Mouse (Mus musculus): ENCODE measurements around the gene Rbm12.
A peak's percentile ranks its signal among the peaks of the same experiment; 100 is the strongest.

Gene Rbm12

DNA sequence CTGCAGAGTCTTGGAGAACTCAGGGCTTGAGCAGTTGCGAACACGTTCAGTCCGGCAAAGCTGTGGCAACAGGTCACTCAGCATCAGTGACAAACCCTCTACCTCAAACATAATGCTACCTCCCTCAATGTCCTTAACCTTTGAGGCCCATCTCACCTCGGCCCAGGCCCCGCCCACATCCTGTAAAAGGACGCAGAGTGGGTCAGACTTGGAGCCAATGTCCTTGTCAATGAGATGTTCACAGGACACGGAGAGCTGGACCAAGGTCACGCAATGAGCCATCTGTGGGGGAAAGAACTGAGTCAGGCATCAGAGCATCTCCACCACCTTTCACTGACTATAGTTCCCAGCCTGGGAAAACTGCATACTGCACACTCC lies 32.6 kb downstream of the Rbm12 start:
- DNase-seq: no peak

DNA sequence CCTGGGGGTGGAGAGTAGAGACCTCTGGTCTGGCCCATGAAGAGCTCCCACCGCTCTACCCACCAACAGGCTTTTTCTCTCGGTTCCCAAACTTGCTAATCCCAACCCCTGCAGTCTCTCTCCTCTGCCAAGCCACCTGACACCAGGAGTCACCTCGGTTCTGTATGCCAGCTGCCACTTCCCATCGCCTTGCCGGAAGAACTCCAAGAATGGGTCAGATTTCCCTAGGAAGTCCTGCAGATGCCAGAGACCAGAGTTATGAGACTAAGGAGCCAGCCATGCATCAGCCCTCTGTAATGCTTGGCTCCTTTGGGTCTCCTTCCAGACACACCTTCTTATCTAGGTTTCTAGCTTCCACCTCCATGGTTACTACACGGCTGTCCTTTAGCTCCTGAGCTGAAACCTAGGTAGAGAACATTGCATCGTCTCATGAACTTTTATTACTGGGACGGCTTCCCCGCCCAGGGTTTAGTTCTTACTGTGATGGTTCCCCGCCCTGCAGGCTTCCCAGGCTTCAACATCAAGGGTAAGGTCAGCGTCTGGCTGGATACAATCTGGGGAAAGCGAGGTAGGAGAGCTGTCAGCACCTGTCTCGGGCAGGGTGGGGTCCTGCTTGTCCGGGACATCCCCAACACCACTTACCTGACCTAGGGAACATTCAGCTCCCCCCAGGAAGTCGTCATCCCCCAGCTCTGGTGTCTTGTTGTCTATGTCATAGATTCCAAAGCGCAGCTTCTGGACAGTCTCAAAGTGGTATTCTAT lies 33.2 kb downstream of the Rbm12 start:
- DNase-seq: no peak

DNA sequence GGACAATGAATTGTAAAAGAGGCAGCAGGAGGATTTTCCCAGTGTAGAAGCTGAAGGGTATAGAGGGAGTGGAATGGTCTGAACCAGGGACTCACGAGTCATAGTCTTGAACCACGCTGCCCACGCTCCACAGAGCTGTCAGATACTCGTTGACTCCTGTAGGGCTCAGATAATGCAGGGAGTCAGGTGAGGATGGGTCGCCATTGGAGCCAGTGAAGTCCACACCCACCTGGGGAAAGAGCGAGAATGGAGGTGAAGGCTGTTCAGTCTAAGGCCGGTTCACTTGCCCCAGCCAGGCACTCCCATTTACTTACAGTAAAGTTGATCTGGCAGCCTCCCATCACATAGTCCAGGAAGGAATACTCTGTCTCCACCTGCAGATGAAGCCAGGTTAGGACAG lies 34.3 kb downstream of the Rbm12 start:
- no peak for DNase-seq

DNA sequence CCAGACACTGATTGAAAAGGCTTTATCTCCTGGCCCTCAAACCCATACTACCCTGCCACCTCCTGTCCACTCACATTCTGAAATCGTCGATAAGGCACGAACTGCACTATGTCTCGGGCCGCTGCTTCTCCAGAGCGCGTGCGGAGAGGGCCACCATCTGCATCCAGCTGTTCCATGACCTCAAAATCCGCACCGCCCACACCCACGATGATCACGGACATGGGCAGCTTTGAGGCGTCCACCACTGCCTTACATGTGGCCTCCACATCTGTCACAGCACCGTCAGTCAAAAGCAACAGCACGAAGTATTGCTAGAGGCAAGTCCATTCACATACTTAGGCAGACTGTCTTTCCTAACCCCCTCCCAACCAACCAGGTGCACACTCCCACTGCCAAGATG lies 38.1 kb downstream of the Rbm12 start:
- DNase-seq: no peak

DNA sequence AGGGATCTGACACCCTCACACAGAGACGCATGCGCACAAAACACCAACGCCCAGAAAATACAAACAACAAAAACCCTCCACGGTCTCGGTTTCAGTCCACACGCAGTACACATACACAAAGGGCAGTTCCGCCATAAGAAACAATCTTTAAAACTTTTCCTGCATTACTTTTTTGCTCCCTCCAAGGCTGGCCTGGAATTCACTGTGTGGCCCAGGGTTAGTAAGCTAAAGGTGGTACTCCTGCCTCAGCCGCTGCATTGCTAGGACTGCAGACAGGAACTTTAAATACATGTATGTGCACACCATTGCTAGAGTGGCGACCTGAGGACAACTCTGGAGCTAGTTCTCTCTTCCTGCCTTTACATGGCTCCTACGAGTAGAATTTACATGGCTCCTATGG lies 40.5 kb downstream of the Rbm12 start:
- no peak for DNase-seq

DNA sequence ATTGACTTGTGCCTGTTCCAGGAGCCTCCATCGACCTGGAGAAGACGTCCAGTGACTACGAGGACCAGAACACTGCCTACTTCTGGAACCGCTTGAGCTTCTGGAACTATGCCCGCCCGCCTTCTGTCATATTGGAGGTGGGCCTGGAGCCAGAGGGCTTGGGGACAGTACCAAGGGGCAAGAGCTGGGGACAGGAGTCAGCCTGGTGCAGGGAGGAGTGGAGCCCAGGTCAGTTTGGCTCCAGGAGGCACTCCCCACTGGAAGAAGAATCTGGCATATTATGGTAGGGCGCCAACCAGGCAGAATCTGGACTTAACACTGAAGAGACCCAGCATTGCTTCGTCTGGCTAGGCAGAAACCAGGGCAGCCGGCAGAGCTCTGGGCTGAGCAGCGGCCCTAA lies 43.9 kb downstream of the Rbm12 start:
- no peak for DNase-seq

DNA sequence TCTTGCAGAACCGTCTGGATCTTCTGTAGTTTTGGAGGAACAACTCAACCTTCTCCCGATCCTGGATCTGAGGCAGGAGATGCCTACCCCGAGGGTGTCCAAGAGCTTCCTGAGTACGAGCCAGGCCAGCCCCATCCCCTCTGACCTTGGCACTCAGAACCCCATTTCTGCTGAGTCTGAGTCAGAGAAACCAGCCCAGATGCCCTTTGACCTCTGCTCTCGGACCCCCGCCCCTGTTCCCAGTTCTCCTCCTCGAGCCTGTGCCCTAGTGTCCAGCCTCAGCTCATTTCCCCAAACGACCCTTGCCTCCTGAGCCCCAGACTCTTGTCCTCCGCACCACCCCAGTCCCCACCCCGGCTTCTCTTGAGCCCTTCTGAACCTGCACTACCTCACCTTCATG lies 45.7 kb downstream of the Rbm12 start:
- no peak for DNase-seq

DNA sequence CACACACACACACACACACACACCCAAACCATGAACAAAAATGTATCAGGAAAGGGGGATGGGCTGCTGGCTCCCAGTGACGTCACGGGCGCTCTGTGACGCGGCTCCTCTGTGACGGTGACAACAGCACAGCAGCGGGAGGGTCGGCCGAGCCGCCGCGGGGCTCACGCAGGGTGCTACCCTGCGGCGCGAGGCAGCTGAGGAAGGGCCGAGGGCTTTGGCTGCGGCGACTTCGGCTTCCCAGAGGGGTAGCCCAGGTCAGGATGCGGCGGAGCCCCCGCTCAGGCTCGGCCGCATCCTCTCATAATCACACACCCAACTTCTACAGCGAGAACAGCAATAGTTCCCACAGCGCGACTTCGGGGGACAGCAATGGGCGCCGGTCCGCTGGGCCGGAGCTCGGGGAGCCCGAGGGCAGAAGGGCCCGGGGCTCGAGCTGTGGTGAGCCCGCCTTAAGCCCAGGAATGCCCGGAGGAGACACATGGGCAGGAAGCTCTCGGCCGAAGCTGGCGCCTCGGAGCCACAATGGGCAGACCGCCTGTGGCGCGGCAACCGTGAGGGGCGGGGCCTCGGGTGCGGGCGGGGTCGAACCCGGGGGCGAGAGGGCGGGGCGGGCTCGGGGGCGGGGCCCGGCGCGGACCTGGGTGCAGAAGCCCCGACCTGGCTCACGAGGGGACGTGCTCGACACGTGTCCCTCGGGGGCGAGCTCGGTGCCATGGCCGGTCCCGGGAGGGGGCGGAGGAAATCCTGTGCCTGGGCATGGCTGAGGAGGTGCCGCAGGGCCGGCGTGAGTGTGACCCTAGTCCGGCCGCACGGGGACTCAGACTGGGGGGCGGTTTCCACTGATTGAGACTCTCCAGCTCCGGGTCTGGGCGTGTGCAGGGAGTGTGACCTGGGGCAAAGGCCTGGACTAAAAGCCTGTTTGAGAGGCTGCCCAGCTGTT lies 46.4 kb downstream of the Rbm12 start, which contains the start of gene Spag4:
Gene Spag4 (plus strand): TSS at position 77 of the 943 bp plus-strand sequence.
- DNase-seq: peak; percentile 77 to 79

DNA sequence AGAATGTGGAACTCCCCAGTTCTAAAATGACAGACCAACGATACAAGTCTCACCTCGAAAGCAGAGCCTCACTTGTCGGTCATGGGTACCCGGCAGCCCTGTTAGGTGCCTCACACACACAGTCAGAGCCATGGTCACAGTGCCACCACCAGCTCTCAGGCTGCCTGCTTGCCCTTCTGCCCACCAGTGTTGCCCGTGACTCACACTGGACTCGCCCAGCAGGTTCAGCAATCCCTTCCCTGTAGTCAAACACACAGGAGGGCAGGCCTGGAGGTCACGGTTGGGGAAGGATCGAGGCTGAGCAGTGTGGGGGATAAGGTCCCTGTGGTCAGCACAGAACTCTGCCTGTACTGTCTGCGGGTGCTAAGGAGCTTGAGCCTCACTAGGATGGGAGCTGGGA lies 59.0 kb downstream of the Rbm12 start, which contains the start of gene Fer1l4:
Gene Fer1l4 (minus strand): TSS at position 132 of the 400 bp plus-strand sequence.
- no peak for DNase-seq

DNA sequence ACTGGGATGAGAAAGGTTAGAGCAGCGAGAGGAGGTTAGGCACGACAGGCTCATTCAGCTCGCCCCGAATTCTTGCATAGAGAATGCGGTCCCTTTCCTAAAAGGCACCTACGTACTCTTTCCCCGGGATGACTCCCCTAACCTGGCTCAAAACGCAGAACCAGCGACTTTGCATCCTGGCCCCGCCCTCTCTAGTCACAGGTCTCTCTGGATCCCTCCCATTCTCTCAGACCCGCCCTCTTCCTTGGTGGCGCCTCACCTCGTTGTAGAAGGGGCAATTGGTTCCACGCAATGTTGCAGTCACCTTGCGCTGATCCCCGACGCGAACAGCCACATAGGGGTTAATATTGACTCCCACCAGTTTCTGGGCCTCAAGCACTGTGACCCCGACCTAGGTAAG lies 63.8 kb downstream of the Rbm12 start:
- DNase-seq: peak; percentile 30 to 57

DNA sequence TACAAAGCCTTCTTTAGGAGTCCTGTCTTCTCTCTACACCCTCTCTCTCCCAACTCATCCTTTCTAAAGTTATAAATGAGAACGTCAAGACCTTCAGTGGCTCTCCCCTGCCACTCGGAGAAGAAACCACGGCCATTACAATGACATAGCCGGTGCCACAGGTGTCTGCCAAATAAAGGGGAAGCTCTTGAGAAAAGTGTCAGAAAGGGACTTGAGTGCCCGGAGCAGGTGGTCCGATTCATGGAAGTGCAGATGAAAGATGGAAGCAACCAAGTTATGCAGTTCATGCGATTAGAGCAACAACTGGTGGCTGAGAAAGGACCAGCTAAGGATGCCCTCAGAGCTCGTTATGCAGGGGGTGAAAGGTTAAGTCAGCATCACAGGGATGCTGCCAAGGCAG lies 68.9 kb downstream of the Rbm12 start:
- no peak for DNase-seq

Data from thymus, postnatal 36 days (tissue).